In the genomic region with DNA sequence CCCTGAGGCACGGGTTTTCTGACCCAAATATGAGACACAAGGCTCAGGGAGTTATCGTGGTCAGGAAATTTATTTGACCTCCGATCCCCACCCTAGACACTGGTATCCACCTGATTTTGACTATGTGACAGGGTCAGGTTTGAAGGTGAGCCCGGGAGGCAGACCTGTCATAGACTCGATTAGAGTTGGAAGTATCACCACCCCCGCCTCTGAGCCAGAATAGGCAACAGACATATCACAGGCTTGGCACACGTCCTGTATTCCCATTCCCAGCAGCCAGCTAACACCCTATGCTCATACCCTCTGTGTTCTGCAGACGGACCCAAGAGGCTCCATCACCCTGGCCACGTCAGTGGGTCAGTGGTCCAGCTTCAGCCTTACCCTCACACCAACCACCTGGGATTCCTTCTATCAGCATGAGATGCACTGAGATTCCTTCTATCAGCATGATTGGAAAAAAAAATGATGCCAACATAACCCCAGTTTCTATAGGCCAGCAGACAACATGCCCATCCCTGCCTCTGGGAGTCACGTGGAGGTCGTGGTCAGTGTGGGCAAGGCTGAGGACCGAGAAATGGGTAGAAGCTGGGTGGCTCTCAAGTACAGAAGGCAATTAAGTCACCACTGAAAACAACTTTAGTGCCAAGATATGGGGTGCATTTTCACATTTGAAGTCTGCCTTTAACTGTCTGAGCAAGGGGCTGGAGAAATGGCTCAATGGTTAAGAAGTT, we compare ENCODE assay signal across 8 mouse cellular contexts. TPM values are rescaled to one million over a fixed set of nuclear protein-coding genes. Genes with fewer than 3 reads are reported as not detected.
DNase-seq lines count a peak whose midpoint lies in the region; ATAC-seq and TF ChIP-seq lines count a peak whose summit lies in the region.

No protein-coding gene starts in this region.

- H3K9me3 ChIP-seq in liver, postnatal 0 days (ENCODE audit: low read length) = no peaks in the 10 kb centered on the region

- no peak overlapping the region for H3K27ac ChIP-seq in liver, postnatal 0 days (ENCODE audit: low read depth)

- no peak for TF ChIP-seq EP300 in liver, postnatal 0 days (IDR thresholded peaks at IDR 0.05; ENCODE audit: low read depth)

- peaks cover 38% of the 10 kb centered on the region for H3K27me3 ChIP-seq in liver, postnatal 0 days (ENCODE audit: insufficient read depth, low read length)

- no peak for TF ChIP-seq CTCF in liver, postnatal 0 days (IDR thresholded peaks at IDR 0.05; ENCODE audit: low read depth)

- H3K36me3 ChIP-seq in liver, postnatal 0 days (replicated peaks; ENCODE audit: insufficient read depth, low read length) = no peaks in the 10 kb centered on the region

- peaks cover 5% of the 10 kb centered on the region for H3K4me1 ChIP-seq in liver, postnatal 0 days (ENCODE audit: insufficient read depth)

- DNase-seq in heart, adult 11 months = peak; percentile 94
- no peak for DNase-seq in heart, postnatal 36 days
- DNase-seq in brain, adult 2 months (ENCODE audit: low read depth, low spot score) = peak; percentile 79
- peak; percentile 34 for DNase-seq in heart, postnatal 4 days
- DNase-seq in liver, postnatal 0 days = no peak
- DNase-seq in urinary bladder, postnatal 14 days (ENCODE audit: low spot score) = no peak
- no peak for DNase-seq in adipocyte (ENCODE audit: low spot score)

- WGBS in liver, postnatal 0 days (ENCODE audit: insufficient replicate concordance) = 57% methylated on average over 12 of the region's 12 CpGs

- no peak for ATAC-seq in liver, postnatal 0 days
- ATAC-seq in CD4-positive, CD25-positive, alpha-beta regulatory T cell, adult 4 months = no peak

- peak overlapping the region; percentile 62; the same call in 1 of the 2 replicates for H3K4me2 ChIP-seq in liver, postnatal 0 days (ENCODE audit: low read depth, low read length)

- H3K4me3 ChIP-seq in liver, postnatal 0 days (ENCODE audit: low read depth, low read length) = 0 out of 2 replicates have a peak overlapping the region, but pooled peaks have one; percentile 17

- H3K9ac ChIP-seq in liver, postnatal 0 days (replicated peaks) = no peak overlapping the region

- intact Hi-C loops in heart, postnatal 36 days (cut with DNase I) = no loop called here

RNA-seq across cellular contexts. Expression of gene Cdr2l, which starts 6.9 kb away (rescaled TPM):
- total RNA-seq in heart, postnatal 36 days (2021) = 1 to 10 TPM; 5.8 to 5.9 TPM
- 10 to 100 TPM; 18.8 to 20.3 TPM for total RNA-seq in heart, postnatal 4 days (2021)
- polyA plus RNA-seq in liver, postnatal 0 days (2015; fragmentation: Nextera tagmentation; extraction: Ambion mirVana) = 1.3 and 1.5 TPM in 2 replicates
- not detected for polyA plus RNA-seq in CD4-positive, CD25-positive, alpha-beta regulatory T cell, adult 4 months (2017; shearing (Covaris generic))

RNA-seq across cellular contexts. Expression of gene Hid1, which starts 7.3 kb away (rescaled TPM):
- total RNA-seq in heart, postnatal 36 days (2021) = 1 to 10 TPM; 4.2 to 4.8 TPM
- 1 to 10 TPM; 5.9 to 8.5 TPM for total RNA-seq in heart, postnatal 4 days (2021)
- 1.1 and 1.2 TPM in 2 replicates for polyA plus RNA-seq in liver, postnatal 0 days (2015; fragmentation: Nextera tagmentation; extraction: Ambion mirVana)
- polyA plus RNA-seq in CD4-positive, CD25-positive, alpha-beta regulatory T cell, adult 4 months (2017; shearing (Covaris generic)) = 1 to 10 TPM; 2.4 to 3.9 TPM

RNA-seq across cellular contexts. Expression of gene Mrpl58, which starts 28.7 kb away (rescaled TPM):
- total RNA-seq in heart, postnatal 36 days (2021) = 100 to 1,000 TPM; 134 to 149 TPM
- 100 to 1,000 TPM; 153 to 156 TPM for total RNA-seq in heart, postnatal 4 days (2021)
- polyA plus RNA-seq in liver, postnatal 0 days (2015; fragmentation: Nextera tagmentation; extraction: Ambion mirVana) = 88.0 and 91.6 TPM in 2 replicates
- 100 to 1,000 TPM; 177 to 185 TPM for polyA plus RNA-seq in CD4-positive, CD25-positive, alpha-beta regulatory T cell, adult 4 months (2017; shearing (Covaris generic))

RNA-seq across cellular contexts. Expression of gene Otop3, which starts 40.3 kb away (rescaled TPM):
- total RNA-seq in heart, postnatal 36 days (2021) = not detected
- not detected for total RNA-seq in heart, postnatal 4 days (2021)
- not detected in 2 replicates for polyA plus RNA-seq in liver, postnatal 0 days (2015; fragmentation: Nextera tagmentation; extraction: Ambion mirVana)
- polyA plus RNA-seq in CD4-positive, CD25-positive, alpha-beta regulatory T cell, adult 4 months (2017; shearing (Covaris generic)) = not detected

RNA-seq across cellular contexts. Expression of gene Atp5h, which starts 44.9 kb away (rescaled TPM):
- total RNA-seq in heart, postnatal 36 days (2021) = 1,000 to 10,000 TPM; 2,281 to 2,357 TPM
- 1,000 to 10,000 TPM; 1,670 to 1,720 TPM for total RNA-seq in heart, postnatal 4 days (2021)
- 857 and 872 TPM in 2 replicates for polyA plus RNA-seq in liver, postnatal 0 days (2015; fragmentation: Nextera tagmentation; extraction: Ambion mirVana)
- 100 to 1,000 TPM; 602 to 622 TPM for polyA plus RNA-seq in CD4-positive, CD25-positive, alpha-beta regulatory T cell, adult 4 months (2017; shearing (Covaris generic))

Comparison
In these comparisons a context has a peak if more than half of its experiments do, and no peak if none do; other contexts are left out.
1. DNase-seq: peak in heart, adult 11 months (single experiment), brain, adult 2 months (single experiment) and heart, postnatal 4 days (single experiment); none in heart, postnatal 36 days (0 of 2), liver, postnatal 0 days (single experiment), urinary bladder, postnatal 14 days (single experiment) and adipocyte (single experiment).